Mouse (Mus musculus) heart, postnatal 0 days (tissue): ENCODE measurements at regions not wholly inside any gene's neighbourhood (a gene's known extent, or its start where the extent isn't known, plus 50 kb on each side); places are given as distances from the start of the nearest gene placed in this dataset.

Experiments
- ATAC-seq: fragments of 200-750 bp; cut with Nextera tagmentation; 2 replicates; pipeline ENCODE4 v1.8.0; 2017; ENCODE audit warnings: low read depth, moderate number of reproducible peaks, moderate library complexity; ENCODE audit not compliant: insufficient read depth
- DNase-seq: peaks from one replicate; pipeline ENCODE4 v3.0.0-alpha.2; 2016; ENCODE audit warnings: low spot score
- H3K27ac ChIP-seq: fragments of 300-500 bp; sonication (generic); 2 replicates; pipeline ENCODE4 v1.5.1; 2014; ENCODE audit warnings: low read depth, mild to moderate bottlenecking
- H3K27me3 ChIP-seq: fragments of 300-500 bp; sonication (generic); 2 replicates; pipeline ENCODE4 v1.6.1; 2014; ENCODE audit warnings: low read length, mixed read lengths; ENCODE audit not compliant: control insufficient read depth, insufficient read depth
- H3K36me3 ChIP-seq: fragments of 300-500 bp; sonication (generic); replicated peaks from 2 replicates; pipeline ENCODE4 v1.6.1; 2014; ENCODE audit warnings: low read length, mixed read lengths; ENCODE audit not compliant: control insufficient read depth, insufficient read depth
- H3K4me1 ChIP-seq: fragments of 300-500 bp; sonication (generic); 2 replicates; pipeline ENCODE4 v1.6.1; 2014; ENCODE audit warnings: antibody characterized with exemption; ENCODE audit not compliant: control insufficient read depth, insufficient read depth
- H3K4me2 ChIP-seq: fragments of 300-500 bp; sonication (generic); 2 replicates; pipeline ENCODE4 v1.6.1; 2014; ENCODE audit warnings: low read depth, mild to moderate bottlenecking, low read length, moderate library complexity
- H3K4me3 ChIP-seq: fragments of 300-500 bp; sonication (generic); 2 replicates; pipeline ENCODE4 v1.5.1; 2014; ENCODE audit warnings: low read depth, low read length
- H3K9ac ChIP-seq: fragments of 300-500 bp; sonication (generic); replicated peaks from 2 replicates; pipeline ENCODE4 v1.6.1; 2014; ENCODE audit warnings: low read depth, low read length, mixed read lengths
- H3K9me3 ChIP-seq: fragments of 300-500 bp; sonication (generic); replicated peaks from 2 replicates; pipeline ENCODE4 v1.6.1; 2016; ENCODE audit warnings: low read length; ENCODE audit not compliant: control insufficient read depth
- CTCF ChIP-seq: IDR thresholded peaks from 2 replicates; pipeline ENCODE4 v1.5.1; 2016; ENCODE audit warnings: antibody characterized with exemption, control low read depth, low read depth
- EP300 ChIP-seq: IDR thresholded peaks from 2 replicates; pipeline ENCODE4 v1.6.1; 2016; ENCODE audit warnings: antibody characterized with exemption, low read depth
- WGBS: fragments of 180-500 bp; shearing (Covaris S2); extraction: QIAGEN DNeasy Blood & Tissue Kit; methylation state at CpG from one replicate; pipeline ENCODE4 v1.1.7; 2014; 5-methylcytosine and 5-hydroxymethylcytosine counted together

- TF ChIP-seq CTCF (no peak), EP300 (no peak)
- H3K4me3 ChIP-seq, result no peak overlapping the region
- no peak for DNase-seq
- no peak overlapping the region for H3K9ac ChIP-seq
- no peaks in the 10 kb centered on the region for H3K4me1 ChIP-seq
- no peaks in the 10 kb centered on the region for H3K27me3 ChIP-seq
- no peaks in the 10 kb centered on the region for H3K36me3 ChIP-seq
- no peaks in the 10 kb centered on the region for H3K9me3 ChIP-seq
- ATAC-seq, result no peak
- no peak overlapping the region for H3K4me2 ChIP-seq
- WGBS, result 90% methylated on average over 6 of the region's 6 CpGs
- H3K27ac ChIP-seq, result no peak overlapping the region
These were observed 169.2 kb upstream of the Camk1g start for GRCm38 (mm10) chr1:193539261-193539660.

- WGBS, result 94% methylated on average over 2 of the region's 2 CpGs
- Histone ChIP-seq H3K9ac (no peak overlapping the region), H3K27ac (no peak overlapping the region), H3K4me1 (no peaks in the 10 kb centered on the region), H3K27me3 (no peaks in the 10 kb centered on the region), H3K4me3 (no peak overlapping the region), H3K4me2 (no peak overlapping the region), H3K36me3 (no peaks in the 10 kb centered on the region), H3K9me3 (no peaks in the 10 kb centered on the region)
- DNase-seq (no peak), ATAC-seq (no peak)
- TF ChIP-seq CTCF, result no peak
- TF ChIP-seq EP300, result no peak
These were observed 168.3 kb upstream of the Camk1g start for GRCm38 (mm10) chr1:193538425-193538824.

GRCm38 (mm10) chr1:193537616-193538015 lies 167.5 kb upstream of the Camk1g start:
- Histone ChIP-seq H3K4me3 (no peak overlapping the region), H3K4me1 (no peaks in the 10 kb centered on the region), H3K4me2 (no peak overlapping the region), H3K27ac (no peak overlapping the region), H3K9ac (no peak overlapping the region), H3K9me3 (no peaks in the 10 kb centered on the region), H3K27me3 (no peaks in the 10 kb centered on the region), H3K36me3 (no peaks in the 10 kb centered on the region)
- ATAC-seq (no peak), DNase-seq (no peak)
- WGBS, result 88% methylated on average over 5 of the region's 5 CpGs
- TF ChIP-seq EP300, result no peak
- no peak for TF ChIP-seq CTCF

GRCm38 (mm10) chr1:193536552-193536951 lies 166.5 kb upstream of the Camk1g start:
- Histone ChIP-seq H3K27me3 (no peaks in the 10 kb centered on the region), H3K4me1 (no peaks in the 10 kb centered on the region), H3K36me3 (no peaks in the 10 kb centered on the region), H3K4me2 (no peak overlapping the region), H3K27ac (no peak overlapping the region), H3K9me3 (no peaks in the 10 kb centered on the region), H3K9ac (no peak overlapping the region), H3K4me3 (no peak overlapping the region)
- ATAC-seq, result no peak
- DNase-seq, result no peak
- TF ChIP-seq CTCF, result no peak
- no peak for TF ChIP-seq EP300

- Histone ChIP-seq H3K4me3 (no peak overlapping the region), H3K36me3 (no peaks in the 10 kb centered on the region), H3K9ac (no peak overlapping the region), H3K27me3 (no peaks in the 10 kb centered on the region), H3K4me1 (no peaks in the 10 kb centered on the region), H3K4me2 (no peak overlapping the region), H3K9me3 (no peaks in the 10 kb centered on the region), H3K27ac (no peak overlapping the region)
- DNase-seq (no peak), ATAC-seq (no peak)
- no peak for TF ChIP-seq CTCF
- TF ChIP-seq EP300, result no peak
- 81% methylated on average over 4 of the region's 4 CpGs for WGBS
These were observed 164.4 kb upstream of the Camk1g start for GRCm38 (mm10) chr1:193534449-193534848.

- TF ChIP-seq EP300, result no peak
- Histone ChIP-seq H3K27me3 (no peaks in the 10 kb centered on the region), H3K36me3 (no peaks in the 10 kb centered on the region), H3K4me3 (no peak overlapping the region), H3K27ac (no peak overlapping the region), H3K4me1 (no peaks in the 10 kb centered on the region), H3K9me3 (no peaks in the 10 kb centered on the region), H3K9ac (no peak overlapping the region), H3K4me2 (no peak overlapping the region)
- DNase-seq, result no peak
- 61% methylated on average over 3 of the region's 3 CpGs for WGBS
- ATAC-seq, result no peak
These were observed 156.4 kb upstream of the Camk1g start for GRCm38 (mm10) chr1:193526501-193526900.
